Comparison of ENCODE assay signal across 8 mouse cellular contexts in the genomic region with DNA sequence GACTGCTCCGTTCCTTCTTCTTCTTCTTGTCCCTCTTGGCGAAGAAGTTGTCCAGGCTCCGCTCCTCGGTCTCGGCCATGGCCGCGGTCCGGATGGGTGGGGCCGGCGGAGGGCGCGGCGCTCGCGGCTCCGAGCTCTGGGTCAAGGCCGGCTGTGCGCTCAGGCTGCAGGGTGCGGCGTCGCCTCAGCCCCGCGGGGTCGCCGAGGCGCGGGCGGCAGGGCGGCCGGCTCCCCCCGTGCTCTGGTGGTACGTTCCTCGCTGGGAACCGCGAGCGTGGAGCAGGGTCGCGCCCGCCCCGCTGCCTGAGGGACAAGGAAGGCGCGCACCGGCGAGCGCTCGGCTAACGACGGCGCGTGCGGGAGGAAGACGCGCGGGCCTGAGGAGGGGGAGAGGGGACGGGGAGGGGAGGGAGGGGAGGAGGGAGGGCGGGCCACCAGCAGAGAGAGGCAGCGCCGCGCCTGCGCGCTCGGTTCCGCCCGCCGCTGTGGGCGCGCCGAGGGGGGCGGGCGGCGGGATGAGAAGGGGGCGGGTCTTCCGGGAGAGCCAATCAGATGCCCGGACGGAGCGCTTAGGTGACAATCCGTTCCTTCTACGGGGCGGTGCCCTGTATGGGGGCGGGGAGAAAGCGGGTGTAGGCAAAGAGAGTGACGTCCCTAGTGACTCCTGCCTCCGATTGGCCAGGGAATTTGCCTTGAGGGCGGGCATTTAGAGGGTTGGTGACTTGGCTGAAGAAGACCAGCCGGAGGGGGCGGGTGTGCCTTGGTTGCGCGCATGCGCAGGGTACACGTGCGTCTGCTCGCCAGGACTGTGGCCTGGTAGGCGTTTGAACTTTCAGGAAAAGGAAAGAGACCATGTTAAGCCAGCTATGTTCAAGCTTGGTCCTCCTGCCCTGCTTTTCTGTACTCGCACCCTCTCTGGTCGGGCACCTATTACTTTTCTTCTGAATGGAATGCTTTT. TPM values are rescaled to one million over a fixed set of nuclear protein-coding genes. Genes with fewer than 3 reads are reported as not detected.
DNase-seq lines count a peak whose midpoint lies in the region; ATAC-seq and TF ChIP-seq lines count a peak whose summit lies in the region.

A gene (minus strand): TSS at position 551 of the 958 bp plus-strand sequence.

- H3K79me2 ChIP-seq in C2C12 (ENCODE audit: control insufficient read depth, insufficient read depth) (peaks cover 48% of the 10 kb centered on the region), myocyte (ENCODE audit: control insufficient read depth, insufficient read depth) (peaks cover 40% of the 10 kb centered on the region)
- peaks cover 10% of the 10 kb centered on the region; the same call in 1 of the 2 replicates for H3K79me2 ChIP-seq in liver, adult 2 months (ENCODE audit: control insufficient read depth, insufficient read depth, low read length)

- H3ac ChIP-seq in C2C12 (ENCODE audit: control insufficient read depth, insufficient read length, low read depth), result peak within 1 kb of the TSS; percentile 99
- peak within 1 kb of the TSS; percentile 97 for H3ac ChIP-seq in myocyte (ENCODE audit: control insufficient read depth, insufficient read length)

- peak; percentile 79 for TF ChIP-seq POLR2A in brain, embryonic 14.5 days (IDR thresholded peaks at IDR 0.05; ENCODE audit: borderline replicate concordance, extremely low read depth, insufficient read depth, insufficient read length, poor library complexity, severe bottlenecking)
- peak; percentile 60 for TF ChIP-seq POLR2A in liver, adult 2 months (IDR thresholded peaks at IDR 0.05; ENCODE audit: extremely low read depth, insufficient read depth, low read length)
- TF ChIP-seq POLR2A in myocyte (IDR thresholded peaks at IDR 0.05; ENCODE audit: insufficient read length, low read depth), result peak; percentile 77

- no peak for TF ChIP-seq CTCF in C2C12 (IDR thresholded peaks at IDR 0.05; ENCODE audit: control insufficient read depth, insufficient read depth, insufficient read length)
- no peak for TF ChIP-seq CTCF in brain, embryonic 14.5 days (IDR thresholded peaks at IDR 0.05; ENCODE audit: borderline replicate concordance, extremely low read depth, insufficient read depth, insufficient read length)
- no peak for TF ChIP-seq CTCF in liver, adult 2 months (IDR thresholded peaks at IDR 0.05; ENCODE audit: low read depth, low read length)

- H3K36me3 ChIP-seq in C2C12 (ENCODE audit: control insufficient read depth, insufficient read depth), result peaks cover 34% of the 10 kb centered on the region
- peaks cover 31% of the 10 kb centered on the region for H3K36me3 ChIP-seq in erythroblast, embryonic 14.5 days (ENCODE audit: control insufficient read depth)
- peaks cover 10% of the 10 kb centered on the region for H3K36me3 ChIP-seq in heart, embryonic 11.5 days (ENCODE audit: control insufficient read depth, insufficient read depth, low read length)
- peaks cover 6% of the 10 kb centered on the region; the same call in 1 of the 2 replicates for H3K36me3 ChIP-seq in kidney, embryonic 16.5 days (ENCODE audit: insufficient read depth, low read length)
- H3K36me3 ChIP-seq in liver, adult 2 months (ENCODE audit: control insufficient read depth, insufficient read depth, low read length), result peaks cover 11% of the 10 kb centered on the region
- peaks cover 7% of the 10 kb centered on the region for H3K36me3 ChIP-seq in myocyte (ENCODE audit: control insufficient read depth, insufficient read depth)
- peaks cover 3% of the 10 kb centered on the region; the same call in 1 of the 2 replicates for H3K36me3 ChIP-seq in splenic B cell, adult 2 months (ENCODE audit: control insufficient read depth, insufficient read depth, low read length, poor library complexity, severe bottlenecking)

- ATAC-seq in heart, embryonic 11.5 days (replicated peaks; ENCODE audit: insufficient number of reproducible peaks, low FRiP score, low TSS enrichment), result peak; percentile 96
- ATAC-seq in kidney, embryonic 16.5 days (ENCODE audit: low FRiP score, low TSS enrichment), result peak; percentile 98

- peak within 1 kb of the TSS; percentile 98 for H3K27ac ChIP-seq in heart, embryonic 11.5 days (ENCODE audit: low read depth, low read length)
- H3K27ac ChIP-seq in kidney, embryonic 16.5 days (ENCODE audit: low read length), result peak within 1 kb of the TSS; percentile 98
- peak within 1 kb of the TSS; percentile 95 for H3K27ac ChIP-seq in liver, adult 2 months (replicated peaks; ENCODE audit: insufficient read depth, low read depth, low read length)

- WGBS in heart, embryonic 11.5 days (ENCODE audit: insufficient replicate concordance), result 1% methylated on average over 78 of the region's 95 CpGs
- WGBS in kidney, embryonic 16.5 days, result 2% methylated on average over 67 of the region's 95 CpGs
- 2% methylated on average over 67 of the region's 95 CpGs for WGBS in liver, adult 2 months

- H3K79me3 ChIP-seq in C2C12 (ENCODE audit: low read depth), result peaks cover 43% of the 10 kb centered on the region

- H3K4me1 ChIP-seq in erythroblast, embryonic 14.5 days (ENCODE audit: control insufficient read depth), result peaks cover 46% of the 10 kb centered on the region
- peaks cover 19% of the 10 kb centered on the region; the same call in 1 of the 2 replicates for H3K4me1 ChIP-seq in heart, embryonic 11.5 days (ENCODE audit: control insufficient read depth, insufficient read depth, low read length)
- peaks cover 19% of the 10 kb centered on the region for H3K4me1 ChIP-seq in kidney, embryonic 16.5 days (ENCODE audit: insufficient read depth, low read length)
- peaks cover 9% of the 10 kb centered on the region for H3K4me1 ChIP-seq in liver, adult 2 months (ENCODE audit: control insufficient read depth, insufficient read depth, low read length)

- peak within 1 kb of the TSS; percentile 70 for H3K4me2 ChIP-seq in heart, embryonic 11.5 days
- H3K4me2 ChIP-seq in kidney, embryonic 16.5 days (replicated peaks; ENCODE audit: low read depth, low read length), result peak within 1 kb of the TSS; percentile 76
- peak within 1 kb of the TSS; percentile 96 for H3K4me2 ChIP-seq in myocyte (ENCODE audit: low read depth)

- H3K27me3 ChIP-seq in C2C12 (ENCODE audit: control insufficient read depth, insufficient read depth, insufficient read length) (no peaks in the 10 kb centered on the region), myocyte (ENCODE audit: control insufficient read depth, insufficient read depth, insufficient read length) (no peaks in the 10 kb centered on the region)
- H3K27me3 ChIP-seq in erythroblast, embryonic 14.5 days (ENCODE audit: control insufficient read depth), result no peaks in the 10 kb centered on the region
- no peaks in the 10 kb centered on the region for H3K27me3 ChIP-seq in heart, embryonic 11.5 days (ENCODE audit: control insufficient read depth, insufficient read depth, low read length)
- H3K27me3 ChIP-seq in kidney, embryonic 16.5 days (ENCODE audit: insufficient read depth, low read length), result no peaks in the 10 kb centered on the region
- no peaks in the 10 kb centered on the region for H3K27me3 ChIP-seq in liver, adult 2 months (ENCODE audit: control insufficient read depth, insufficient read depth, low read length)
- no peaks in the 10 kb centered on the region for H3K27me3 ChIP-seq in splenic B cell, adult 2 months (ENCODE audit: control insufficient read depth, insufficient read depth, low read length, poor library complexity, severe bottlenecking)

- peak; percentile 100 for DNase-seq in brain, embryonic 14.5 days (ENCODE audit: low read depth)
- peak; percentile 99 for DNase-seq in liver, adult 2 months (ENCODE audit: extremely low read depth, low read depth, low spot score)
- peak; percentile 100 for DNase-seq in splenic B cell, adult 2 months (ENCODE audit: low read depth, low spot score)

- H3K4me3 ChIP-seq in C2C12 (ENCODE audit: insufficient read depth, poor library complexity, severe bottlenecking) (peak within 1 kb of the TSS; percentile 81), myocyte (peak within 1 kb of the TSS; percentile 72)
- peak within 1 kb of the TSS; percentile 83 for H3K4me3 ChIP-seq in erythroblast, embryonic 14.5 days (replicated peaks)
- H3K4me3 ChIP-seq in heart, embryonic 11.5 days (ENCODE audit: low read depth, low read length), result peak within 1 kb of the TSS; percentile 71
- peak within 1 kb of the TSS; percentile 89 for H3K4me3 ChIP-seq in kidney, embryonic 16.5 days (ENCODE audit: low read length)
- H3K4me3 ChIP-seq in liver, adult 2 months (ENCODE audit: insufficient read depth, low read depth, low read length), result peak within 1 kb of the TSS; percentile 99

- H3K9ac ChIP-seq in heart, embryonic 11.5 days (ENCODE audit: low read depth, low read length), result peak within 1 kb of the TSS; percentile 95
- peak within 1 kb of the TSS; percentile 96 for H3K9ac ChIP-seq in kidney, embryonic 16.5 days (replicated peaks; ENCODE audit: low read length)
- H3K9ac ChIP-seq in liver, adult 2 months (ENCODE audit: low read depth, low read length), result peak within 1 kb of the TSS; percentile 98

- H3K9me3 ChIP-seq in erythroblast, embryonic 14.5 days (ENCODE audit: control insufficient read depth, low read length), result no peaks in the 10 kb centered on the region; the same call in 1 of the 2 replicates
- H3K9me3 ChIP-seq in heart, embryonic 11.5 days (replicated peaks; ENCODE audit: control insufficient read depth, low read length), result no peaks in the 10 kb centered on the region
- H3K9me3 ChIP-seq in kidney, embryonic 16.5 days (ENCODE audit: low read length), result no peaks in the 10 kb centered on the region

TF ChIP-seq in C2C12, 6 proteins besides CTCF, POLR2A, EP300 and RAD21:
- TF ChIP-seq MAX (IDR thresholded peaks at IDR 0.05), result peak; percentile 83
- no peak for TF ChIP-seq CEBPB (IDR thresholded peaks at IDR 0.05; ENCODE audit: low read depth)
- no peak for TF ChIP-seq MYOD1 (IDR thresholded peaks at IDR 0.05; ENCODE audit: control insufficient read depth, insufficient read length, low read depth)
- TF ChIP-seq FOSL1 (IDR thresholded peaks at IDR 0.05; ENCODE audit: insufficient read depth, low read length, poor library complexity, severe bottlenecking), result no peak
TF ChIP-seq in C2C12: peak in this region for 1.

TF ChIP-seq in myocyte, 11 proteins besides CTCF, POLR2A, EP300 and RAD21 (continues in another document):
- TF ChIP-seq SRF (IDR thresholded peaks at IDR 0.05; ENCODE audit: control insufficient read depth, insufficient read length, low read depth) (no peak), E2F4 (IDR thresholded peaks at IDR 0.05; ENCODE audit: insufficient read depth) (no peak), USF1 (IDR thresholded peaks at IDR 0.05; ENCODE audit: low read depth) (no peak), MYOG (IDR thresholded peaks at IDR 0.05; ENCODE audit: control insufficient read depth in 1 of 3, insufficient read depth in 1 of 3, insufficient read length in 2 of 3, low read depth in 2 of 3) (peak in 1 of 3 experiments; percentile 10)

RNA-seq across cellular contexts. Expression of the gene that starts here (rescaled TPM):
- polyA plus RNA-seq in C2C12 (2012; fragmentation: generic; extraction: Trizol) (89.2 TPM), myocyte (2012; fragmentation: generic; extraction: Trizol) (92.9 TPM)
- polyA plus RNA-seq in brain, embryonic 14.5 days (2012; rRNA removed), result 56.8 and 85.3 TPM in 2 replicates
- 6.3 and 8.8 TPM in 2 replicates for polyA plus RNA-seq in erythroblast, embryonic 14.5 days (2012)
- 76.8 and 109 TPM in 2 replicates for polyA plus RNA-seq in heart, embryonic 11.5 days (2014; fragmentation: Nextera tagmentation; extraction: Ambion mirVana)
- 102 and 106 TPM in 2 replicates for polyA plus RNA-seq in kidney, embryonic 16.5 days (2015; fragmentation: Nextera tagmentation; extraction: Ambion mirVana)
- total RNA-seq in liver, adult 2 months (2014; rRNA removed), result 77.1 and 79.5 TPM in 2 replicates
- 29.2 and 33.8 TPM in 2 replicates for polyA plus RNA-seq in liver, adult 2 months (2012; rRNA removed)

Comparison
In these comparisons a context has a peak if more than half of its experiments do, and no peak if none do; other contexts are left out.
1. Peak in every context shown above with its lines: DNase-seq, ATAC-seq, H3K4me3 ChIP-seq and H3K27ac ChIP-seq.